Mouse (Mus musculus) lung, adult 10 weeks (tissue): ENCODE data around the gene Zfp966. TPM values are rescaled to one million over a fixed set of nuclear protein-coding genes. Genes with fewer than 3 reads are reported as not detected.

Source experiments
- polyA plus RNA-seq: library from polyadenylated mRNA; stranded (reverse); fragments of 350-450 nt; fragmentation: Illumina TruSeq; extraction: RNeasy Lipid Tissue Mini Kit (QIAGEN cat#74804); gene quantifications from one replicate; pipeline ENCODE4 v1.2.3, GENCODE M21; 2014; ENCODE audit warnings: low read depth, low replicate concordance; ENCODE audit not compliant: insufficient read depth

The Zfp966 gene
- 1.8 TPM for polyA plus RNA-seq

DNA sequence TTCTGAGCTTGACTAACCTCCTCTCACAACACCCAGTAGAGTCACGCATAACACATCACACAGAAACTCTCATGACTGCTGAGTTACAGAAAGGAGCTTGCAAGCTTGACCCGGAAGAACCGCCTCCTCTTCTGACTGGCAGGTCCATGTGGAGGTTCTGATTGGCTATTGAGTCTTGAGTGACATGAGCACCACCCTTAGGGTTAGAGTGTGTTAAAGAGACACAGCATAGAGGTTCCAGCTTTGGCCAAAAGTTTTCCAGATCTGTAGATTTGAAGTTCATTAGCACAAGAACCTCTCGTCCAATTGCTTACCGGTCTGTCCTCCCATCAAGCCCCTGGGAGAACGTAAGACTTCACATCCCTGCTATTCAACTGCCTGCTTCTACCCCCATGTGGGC is at the start of gene Zfp966:
Zfp966 (minus strand) TSS at position 101 of the 400 bp plus-strand sequence.

GRCm38 (mm10) chr2:175965031-175965430 is 34.1 kb upstream of the Zfp966 start, which contains the start of gene Gm2026:
Gene Gm2026, plus strand, starts transcription at chr2:175965331.

GRCm38 (mm10) chr2:175869024-175869423 is 61.9 kb downstream of the Zfp966 start, which contains the start of gene Gm6710:
Gene Gm6710, plus strand, starts transcription at chr2:175869219.

Other genes with a start within 250 kb of the Zfp966 start
- gene Zfp969, start 227.5 kb downstream of the Zfp966 start, polyA plus RNA-seq = not detected
- not detected for gene Gm2007, start 189.6 kb downstream of the Zfp966 start, polyA plus RNA-seq
- 1.6 TPM for gene Gm14288, start 130.0 kb downstream of the Zfp966 start, polyA plus RNA-seq
- 3.5 TPM for gene Gm6710, start 61.9 kb downstream of the Zfp966 start, polyA plus RNA-seq
- gene Gm2026, start 34.2 kb upstream of the Zfp966 start, polyA plus RNA-seq = 3.2 TPM
- gene Gm2004, start 218.7 kb upstream of the Zfp966 start, polyA plus RNA-seq = 6.0 TPM